Mouse (Mus musculus) adrenal gland, postnatal 0 days (tissue): ENCODE measurements around the gene Gm21292. TPM values are rescaled to one million over a fixed set of nuclear protein-coding genes. Genes with fewer than 3 reads are reported as not detected.

Source experiments
- polyA plus RNA-seq: library from polyadenylated mRNA; unstranded; fragments of >200 nt; fragmentation: Nextera tagmentation; extraction: Ambion mirVana; gene quantifications from 2 replicates; pipeline ENCODE4 v1.2.1, GENCODE M21; 2015

The Gm21292 gene
- not detected in 2 replicates for polyA plus RNA-seq

DNA sequence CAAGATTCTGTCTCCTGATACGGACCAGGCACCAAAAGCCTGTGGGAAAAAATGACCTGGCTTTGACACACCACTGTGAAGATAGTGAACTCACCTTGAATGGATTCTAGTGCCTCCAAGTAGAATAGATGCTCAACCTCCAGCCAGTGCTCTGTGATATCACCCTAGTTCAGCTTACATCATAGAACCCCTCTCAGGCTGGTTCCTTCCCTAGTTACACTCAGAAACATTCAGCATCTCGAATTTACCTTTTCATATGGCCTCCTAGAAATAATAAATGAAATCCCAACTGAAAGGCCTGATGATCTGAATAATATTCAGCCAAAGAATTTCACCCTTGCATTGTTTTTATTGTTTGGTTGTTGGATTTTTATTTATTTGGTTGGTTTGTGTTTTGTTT lies at the start of gene Gm21292:
Gene Gm21292 (minus strand): TSS at position 101 of the 400 bp plus-strand sequence.

Other genes starting within 250 kb of the Gm21292 start
- gene Gm21721, start 68.3 kb upstream of the Gm21292 start, polyA plus RNA-seq = not detected in 2 replicates
- not detected in 2 replicates for gene Gm21812, start 213.3 kb upstream of the Gm21292 start, polyA plus RNA-seq